Mouse (Mus musculus) T-cell, adult 2 months (primary cell): ENCODE measurements around the gene Ralgps1.

Experiments
- DNase-seq: peaks from one replicate; pipeline ENCODE4 v3.0.0; 2022; ENCODE audit warnings: low spot score

The Ralgps1 gene

DNA sequence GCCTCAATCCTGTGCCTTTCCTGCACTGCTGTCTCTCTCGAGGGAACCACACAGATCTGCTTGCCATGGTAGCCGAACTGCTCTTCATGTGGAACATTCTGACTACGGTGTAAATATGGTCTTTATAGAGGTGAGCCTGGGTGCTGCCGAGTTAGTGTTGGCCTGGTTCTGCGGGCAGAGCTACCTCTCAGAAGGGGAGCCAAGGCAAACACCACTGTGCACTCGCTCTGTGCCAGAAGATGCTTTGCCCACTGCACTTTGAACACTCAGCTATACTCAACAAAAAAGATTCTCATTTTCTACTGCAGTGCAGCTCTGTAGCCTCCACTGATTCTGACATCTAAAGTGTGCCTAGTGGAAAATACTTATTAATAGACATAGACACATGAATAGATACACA, 133.7 kb downstream of the Ralgps1 start:
- DNase-seq = no peak

DNA sequence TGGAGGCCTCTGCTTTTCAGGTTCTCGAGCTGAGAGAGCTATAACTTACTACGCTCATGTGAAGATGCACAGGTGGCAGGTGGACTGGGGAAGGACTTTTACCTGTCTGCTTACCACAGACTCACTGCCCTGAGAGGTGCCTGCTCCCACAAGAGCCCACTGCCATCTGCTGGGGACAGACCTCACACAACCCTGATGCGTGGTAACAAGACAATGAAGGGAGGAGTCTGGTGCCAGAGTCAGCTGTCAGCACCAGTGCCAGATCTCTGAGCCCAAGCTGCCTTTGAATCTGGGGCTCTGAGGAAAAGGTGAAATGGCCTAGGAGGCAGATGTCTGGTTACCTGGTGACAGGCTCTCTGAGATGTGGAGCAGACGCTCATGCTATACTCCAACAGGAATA, 136.4 kb downstream of the Ralgps1 start:
- DNase-seq = no peak

DNA sequence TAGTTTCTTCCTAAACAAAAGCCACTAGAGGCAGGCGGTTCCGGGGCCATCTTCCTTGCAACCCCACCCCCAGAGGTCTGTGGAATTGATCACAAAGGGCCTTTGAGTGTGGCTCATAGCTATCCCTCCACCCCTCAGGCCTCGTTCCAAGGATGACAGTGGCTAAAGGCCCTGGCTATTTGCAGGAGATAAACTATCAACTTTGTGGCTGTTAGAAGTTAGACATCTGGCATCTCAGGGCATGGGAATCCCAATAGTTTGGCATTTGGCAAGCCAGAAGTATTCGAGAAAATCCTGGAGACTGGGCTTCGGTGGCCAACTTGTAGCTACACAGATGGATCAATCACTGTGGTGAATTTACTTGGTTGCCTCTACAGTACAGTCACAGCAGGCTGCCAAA, 137.4 kb downstream of the Ralgps1 start:
- no peak for DNase-seq

DNA sequence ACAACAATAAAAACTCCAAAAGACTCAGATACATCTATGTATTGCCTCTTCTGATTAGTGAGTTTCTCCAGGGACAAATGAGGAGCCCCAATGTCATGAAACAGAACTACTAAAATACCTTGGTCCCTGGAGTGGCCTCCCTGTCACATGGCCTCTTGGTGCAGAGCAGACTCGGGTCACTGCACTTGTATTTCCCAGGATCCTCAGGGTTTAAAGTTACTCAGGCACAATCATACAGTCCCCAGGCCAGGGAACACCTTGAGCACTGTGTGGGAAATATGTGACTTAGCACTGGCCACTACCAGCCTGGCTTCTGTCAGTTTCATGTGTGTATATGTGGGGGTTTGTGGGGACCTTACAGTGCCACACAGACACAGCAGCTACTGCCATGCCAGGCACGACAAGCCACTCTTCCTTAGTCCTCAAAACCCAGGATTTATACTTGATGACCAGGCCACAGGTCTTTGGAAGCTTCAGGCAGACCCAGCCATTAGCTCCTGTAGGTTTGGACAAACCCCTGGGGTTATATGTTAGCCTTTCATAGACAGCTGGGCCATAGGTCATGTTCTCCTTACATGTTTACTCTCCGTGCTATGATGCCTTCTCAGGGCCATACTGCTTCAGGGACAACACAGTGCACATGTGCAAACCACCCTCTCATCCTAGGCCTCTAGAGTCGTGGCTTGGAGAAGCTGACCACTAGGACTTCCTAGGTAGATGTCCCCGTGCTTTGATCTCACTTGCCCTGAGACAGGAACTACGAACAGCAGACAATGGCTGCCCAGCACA, 138.3 kb downstream of the Ralgps1 start:
- DNase-seq = no peak

DNA sequence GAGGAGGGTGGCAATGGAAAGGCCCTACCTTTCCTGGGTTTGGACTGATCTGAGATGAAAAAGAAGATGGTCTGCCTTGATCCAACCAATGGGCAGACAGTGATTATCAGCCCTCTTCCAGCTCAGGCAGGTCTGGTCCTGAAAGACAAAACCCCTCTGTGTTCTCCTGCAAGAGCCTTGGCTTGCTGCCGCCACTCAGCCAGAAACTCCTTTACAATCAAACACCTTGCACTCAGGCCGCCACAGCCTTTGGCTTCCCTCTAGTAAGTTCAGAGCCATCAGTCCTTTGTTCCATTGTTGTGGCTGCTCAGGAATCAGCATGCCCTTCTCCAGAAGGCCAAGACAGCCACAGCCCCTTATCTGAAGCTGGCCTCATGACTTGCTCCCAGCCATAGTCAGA, 139.5 kb downstream of the Ralgps1 start:
- no peak for DNase-seq

DNA sequence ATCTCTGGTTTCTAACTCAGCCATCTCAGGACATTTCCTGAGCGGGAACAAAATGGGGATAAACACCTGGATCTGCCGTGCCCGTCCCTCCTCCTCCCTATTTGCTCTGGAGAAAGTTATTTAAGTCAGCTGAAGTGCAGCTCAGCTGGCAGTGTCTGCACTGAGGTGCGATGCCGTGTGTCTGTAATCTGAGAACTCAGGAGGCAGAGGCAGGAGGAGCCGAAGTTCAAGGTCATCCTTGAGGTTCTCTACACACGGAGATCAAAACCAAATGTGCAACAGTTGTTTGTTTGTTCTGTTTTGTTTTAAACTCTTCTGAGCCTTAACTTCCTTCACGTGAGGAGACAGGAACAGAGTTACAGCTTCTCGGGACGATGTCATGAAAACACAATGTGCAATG, 140.6 kb downstream of the Ralgps1 start:
- DNase-seq = no peak

DNA sequence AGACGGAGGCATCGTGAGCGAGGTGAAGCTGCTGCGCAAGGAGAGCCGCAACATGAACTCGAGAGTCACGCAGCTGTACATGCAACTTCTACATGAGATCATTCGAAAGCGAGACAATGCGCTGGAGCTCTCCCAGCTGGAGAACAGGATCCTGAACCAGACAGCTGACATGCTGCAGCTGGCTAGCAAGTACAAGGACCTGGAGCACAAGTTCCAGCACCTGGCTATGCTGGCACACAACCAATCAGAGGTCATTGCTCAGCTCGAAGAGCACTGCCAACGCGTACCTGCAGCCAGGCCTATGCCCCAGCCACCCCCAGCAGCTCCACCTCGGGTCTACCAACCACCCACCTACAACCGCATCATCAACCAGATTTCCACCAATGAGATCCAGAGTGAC, 142.7 kb downstream of the Ralgps1 start:
- DNase-seq = no peak

DNA sequence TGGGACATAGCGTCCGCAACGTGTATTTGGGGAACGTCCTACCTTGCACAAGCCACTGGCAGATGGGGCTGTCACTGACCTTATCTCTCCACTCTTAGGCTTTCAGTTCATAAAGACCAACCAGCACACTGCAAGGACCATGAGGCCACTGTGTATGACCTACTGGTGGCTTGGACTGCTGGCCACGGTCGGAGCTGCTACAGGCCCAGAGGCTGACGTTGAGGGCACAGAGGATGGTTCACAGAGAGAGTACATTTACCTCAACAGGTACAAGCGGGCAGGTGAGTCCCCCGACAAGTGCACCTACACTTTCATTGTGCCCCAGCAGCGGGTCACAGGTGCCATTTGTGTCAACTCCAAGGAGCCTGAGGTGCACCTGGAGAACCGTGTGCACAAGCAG, 143.2 kb downstream of the Ralgps1 start:
- DNase-seq = no peak

DNA sequence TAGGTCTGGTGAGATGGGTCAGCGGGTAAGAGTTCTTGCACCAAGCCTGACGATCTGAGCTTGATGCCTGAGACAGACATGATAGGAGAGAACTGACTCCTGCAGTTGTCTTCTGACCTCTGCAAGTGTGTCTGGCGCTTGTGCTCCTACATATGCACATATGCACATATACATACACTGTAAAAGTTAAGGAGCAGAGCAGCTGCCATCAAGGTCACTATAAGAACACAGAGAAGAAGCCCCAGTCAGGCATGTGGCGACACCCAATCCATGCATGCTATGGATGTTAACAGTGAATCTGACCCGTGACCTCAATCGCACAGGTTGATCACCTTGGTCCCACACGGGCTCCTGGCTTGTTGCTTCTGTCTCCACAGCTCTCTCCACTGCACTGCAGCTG, 145.4 kb downstream of the Ralgps1 start:
- no peak for DNase-seq

DNA sequence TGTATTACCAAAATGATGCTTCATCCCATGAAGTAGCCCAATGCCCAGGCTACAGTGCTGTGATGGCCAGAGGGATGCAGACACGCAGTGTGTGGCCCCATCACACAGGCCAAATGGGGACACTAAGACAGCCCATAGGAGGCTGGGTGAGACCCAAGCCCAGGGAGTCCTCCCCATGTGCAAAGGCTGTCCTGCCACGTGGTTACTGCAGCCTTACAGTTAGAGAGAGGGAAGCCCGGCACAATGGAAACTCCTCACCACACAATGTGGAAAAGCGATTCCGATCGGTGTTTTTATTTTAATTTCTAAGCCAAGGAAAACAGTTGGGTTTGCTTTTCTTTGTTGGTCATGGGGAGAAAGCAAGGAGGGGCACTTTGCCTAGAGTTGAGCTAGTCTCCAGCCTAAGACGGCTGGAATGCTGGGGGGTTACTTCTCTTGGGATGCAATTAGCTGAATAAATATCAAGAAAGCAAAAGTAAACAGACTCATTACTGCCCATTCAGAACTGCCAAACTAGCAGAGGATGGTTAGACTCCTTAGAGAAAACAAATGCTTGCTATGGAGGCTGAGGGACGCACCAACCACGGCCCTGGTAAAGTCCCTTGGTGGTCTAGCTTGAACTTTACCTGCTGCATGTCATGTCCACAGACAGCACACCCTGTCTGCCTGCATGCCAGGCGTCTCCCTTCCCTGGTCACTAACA, 147.5 kb downstream of the Ralgps1 start:
- DNase-seq = no peak

DNA sequence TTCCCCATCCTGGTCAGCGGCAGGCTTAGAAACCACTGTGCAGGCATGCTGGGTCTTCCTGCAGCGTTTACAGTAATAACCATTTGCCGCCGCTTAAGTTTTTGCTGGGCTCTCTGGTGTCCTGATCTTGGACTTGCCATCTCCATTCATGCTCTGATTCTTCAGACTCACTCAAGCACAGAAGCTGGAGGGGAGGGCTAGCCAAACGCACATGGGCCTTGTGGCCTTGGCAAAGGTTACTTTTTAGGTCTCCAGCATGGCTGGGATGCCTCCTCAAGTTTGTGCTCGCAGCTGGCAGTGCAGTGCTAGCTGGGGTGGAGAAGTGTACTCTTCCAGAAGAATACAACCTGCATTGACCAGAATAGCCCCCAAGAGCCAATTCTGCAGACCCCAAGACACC, 148.8 kb downstream of the Ralgps1 start:
- no peak for DNase-seq

DNA sequence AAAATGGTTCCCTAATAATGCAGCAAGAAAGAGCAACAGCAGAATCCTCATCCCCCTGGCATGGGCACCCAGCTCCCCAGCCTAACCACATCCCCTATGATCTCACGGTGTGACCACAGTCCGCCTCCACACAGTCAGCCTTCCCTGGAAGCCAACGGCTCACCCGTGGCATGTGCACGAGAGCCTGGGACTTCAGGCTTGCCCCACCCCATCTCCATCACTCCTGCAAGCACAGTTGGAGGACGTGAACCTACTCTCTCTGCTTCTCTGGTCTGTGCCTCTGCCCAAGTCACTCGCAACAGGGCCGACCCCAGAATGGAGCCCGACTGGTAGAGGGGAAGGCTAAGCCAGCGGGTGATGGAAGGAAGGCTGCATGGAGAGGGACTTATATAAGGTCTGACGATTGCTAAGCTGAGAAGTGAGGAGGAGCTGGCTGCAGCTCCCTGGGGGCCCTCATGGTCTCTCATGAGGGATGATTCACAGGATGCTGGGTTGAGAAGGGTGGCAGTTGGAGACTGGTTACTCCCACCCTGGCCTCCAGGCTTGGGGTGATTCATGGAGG, 149.9 kb downstream of the Ralgps1 start:
- DNase-seq = no peak

DNA sequence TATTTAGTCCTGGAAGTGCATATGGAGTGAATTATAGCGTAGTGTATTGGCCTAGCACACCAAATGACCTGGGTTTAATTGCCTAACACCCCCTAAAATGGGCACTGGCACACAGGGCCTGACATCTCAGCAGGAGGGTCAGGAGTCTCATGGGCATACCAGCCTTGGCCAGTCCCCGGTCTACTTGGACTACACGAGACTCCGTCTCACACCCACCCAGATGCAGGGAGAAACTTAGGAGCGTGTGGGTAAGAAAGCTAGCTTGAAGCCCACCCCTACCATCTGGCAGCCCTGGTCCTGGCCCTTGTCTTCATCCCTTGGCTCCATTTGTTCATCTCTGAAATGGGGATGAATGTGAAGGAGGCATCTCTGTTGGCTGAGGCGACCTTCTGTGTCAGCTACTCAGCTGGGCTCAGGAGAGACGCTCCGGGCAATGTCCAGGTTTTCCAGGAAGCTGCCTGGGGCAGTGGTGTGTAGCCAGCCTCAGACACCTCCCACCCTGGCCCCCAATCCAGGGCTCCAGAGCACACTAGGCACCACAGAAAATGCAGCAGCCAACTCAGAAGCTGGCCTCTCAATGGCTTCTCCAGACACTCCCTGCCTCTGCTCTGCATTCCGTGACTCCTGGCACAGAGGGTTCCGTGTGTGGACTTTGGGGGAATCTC, 150.5 kb downstream of the Ralgps1 start:
- DNase-seq = no peak

DNA sequence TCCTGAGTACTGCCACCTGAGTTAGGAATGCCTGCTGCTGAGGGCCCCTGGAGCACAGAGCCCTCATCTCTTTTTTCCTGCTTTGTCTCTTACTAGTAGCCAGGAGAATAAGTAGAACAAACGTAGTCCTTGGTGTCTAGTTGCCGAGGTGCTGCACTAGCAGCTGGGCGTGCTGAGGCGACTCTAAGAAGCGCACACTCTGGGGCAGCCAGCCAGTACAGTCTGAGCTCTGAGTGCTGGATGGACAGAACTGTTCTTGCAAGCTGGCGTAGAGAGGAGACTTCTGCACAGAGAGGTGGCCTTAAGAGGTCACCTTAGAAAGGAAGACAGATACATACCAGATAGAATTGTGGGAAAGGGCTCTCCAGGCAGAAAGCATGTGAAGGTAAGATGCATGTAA, 151.0 kb downstream of the Ralgps1 start:
- no peak for DNase-seq

DNA sequence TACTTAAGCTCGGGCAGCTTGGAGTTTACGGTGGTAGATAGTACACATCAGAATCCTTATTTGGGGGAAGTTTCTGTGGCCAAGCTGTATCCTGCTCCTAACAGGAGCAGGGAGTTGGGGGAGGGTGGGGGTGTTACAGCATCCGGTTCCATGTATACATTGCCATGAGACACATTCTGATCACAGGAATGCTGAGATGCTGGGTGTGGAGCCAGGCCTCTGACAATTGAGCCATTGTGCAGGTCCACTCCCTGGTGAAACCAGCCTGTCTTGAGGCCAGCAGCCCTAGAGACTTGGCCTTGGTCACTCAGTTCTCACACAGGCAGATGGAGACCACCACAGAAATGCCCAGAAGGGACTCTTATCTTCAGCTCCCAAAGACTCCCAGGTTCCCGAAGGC, 151.6 kb downstream of the Ralgps1 start:
- DNase-seq = no peak

DNA sequence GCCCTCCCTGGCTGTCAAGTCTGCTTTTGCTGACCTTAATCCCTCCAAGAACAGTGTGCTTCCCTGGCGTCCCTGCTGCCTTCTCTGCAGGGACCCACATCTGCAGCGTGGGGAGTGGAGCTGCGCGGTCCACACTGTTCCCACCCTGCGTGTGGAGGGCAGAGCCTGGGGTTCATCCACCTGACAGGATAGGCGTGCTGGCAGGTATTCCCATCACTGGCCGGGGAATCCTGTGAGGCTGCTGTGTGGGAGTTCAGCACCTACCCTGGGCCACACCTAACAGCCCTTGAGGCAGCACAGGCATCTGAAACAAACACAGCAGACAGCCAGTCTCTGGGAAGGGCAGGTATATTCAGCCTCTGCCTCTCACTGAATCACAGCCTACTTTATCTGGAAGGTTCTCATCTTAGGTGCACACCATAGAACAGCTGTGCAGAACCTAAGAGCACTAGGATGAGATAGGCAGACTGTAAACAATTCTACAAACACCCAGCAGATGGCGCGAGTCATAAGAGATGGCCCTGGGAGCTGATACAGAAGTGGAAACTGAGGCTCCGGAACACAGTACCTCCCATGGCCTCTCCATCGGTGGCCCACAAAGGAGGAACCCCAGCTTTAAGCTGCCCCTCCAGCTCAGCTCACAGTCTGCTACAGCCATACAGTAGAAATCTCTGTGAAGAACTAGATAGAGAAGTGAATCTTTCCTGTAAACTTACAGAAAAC, 152.2 kb downstream of the Ralgps1 start:
- no peak for DNase-seq

DNA sequence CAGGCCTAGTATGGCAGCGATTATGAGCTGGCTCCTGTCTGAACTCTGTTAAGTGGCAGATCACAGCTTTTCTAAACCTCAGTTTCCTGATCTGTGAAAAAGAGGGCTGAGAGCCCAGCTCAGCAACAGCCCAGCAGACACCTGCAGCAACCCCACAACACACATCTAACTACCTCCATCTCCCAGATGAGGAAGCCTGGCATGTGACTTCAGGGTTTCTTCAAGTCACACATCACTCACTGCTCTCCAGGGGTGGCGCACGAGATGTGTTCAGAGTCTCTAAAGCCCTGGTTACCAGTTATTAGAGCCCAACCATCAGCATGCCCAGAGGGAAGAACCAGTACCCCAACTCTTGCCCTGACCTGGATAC, 153.9 kb downstream of the Ralgps1 start:
- DNase-seq = no peak

DNA sequence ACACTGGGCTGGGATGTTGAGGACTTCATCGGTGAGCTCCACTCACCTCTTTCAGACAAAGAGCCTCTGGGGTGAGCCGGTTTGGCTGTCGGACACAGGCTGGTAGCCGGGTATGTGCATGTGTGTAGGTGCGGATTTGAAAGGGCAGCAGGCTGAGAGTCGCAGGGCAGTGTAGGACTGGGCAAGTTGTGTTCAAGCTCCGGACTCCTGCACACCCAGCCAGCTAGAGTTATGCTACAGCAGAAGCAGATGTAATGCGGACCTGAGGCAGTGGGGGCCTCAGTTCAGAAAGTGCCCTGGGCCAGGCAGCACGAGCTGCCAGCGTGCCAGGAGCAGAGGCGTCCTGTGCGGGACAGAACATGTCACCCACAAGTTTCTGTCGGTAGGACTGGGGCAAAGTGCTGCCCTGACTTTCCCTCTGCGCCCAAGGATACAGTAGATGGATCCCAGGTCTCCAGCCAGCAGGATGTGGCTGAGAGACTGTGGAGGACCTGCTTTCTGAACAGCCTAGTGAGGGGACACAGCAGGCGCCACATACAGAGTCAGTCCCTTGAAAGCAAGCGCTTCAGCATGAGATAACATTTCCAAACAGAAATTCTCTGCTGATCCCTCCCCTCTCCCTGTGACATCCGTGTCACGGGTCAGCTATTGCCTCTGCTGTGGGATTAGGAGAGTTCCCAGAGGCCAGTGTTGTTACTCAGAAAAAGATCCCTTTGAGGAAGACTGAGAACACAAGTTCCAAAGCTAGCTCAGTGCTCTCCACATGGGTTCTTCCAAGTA, 154.5 kb downstream of the Ralgps1 start:
- DNase-seq = no peak

DNA sequence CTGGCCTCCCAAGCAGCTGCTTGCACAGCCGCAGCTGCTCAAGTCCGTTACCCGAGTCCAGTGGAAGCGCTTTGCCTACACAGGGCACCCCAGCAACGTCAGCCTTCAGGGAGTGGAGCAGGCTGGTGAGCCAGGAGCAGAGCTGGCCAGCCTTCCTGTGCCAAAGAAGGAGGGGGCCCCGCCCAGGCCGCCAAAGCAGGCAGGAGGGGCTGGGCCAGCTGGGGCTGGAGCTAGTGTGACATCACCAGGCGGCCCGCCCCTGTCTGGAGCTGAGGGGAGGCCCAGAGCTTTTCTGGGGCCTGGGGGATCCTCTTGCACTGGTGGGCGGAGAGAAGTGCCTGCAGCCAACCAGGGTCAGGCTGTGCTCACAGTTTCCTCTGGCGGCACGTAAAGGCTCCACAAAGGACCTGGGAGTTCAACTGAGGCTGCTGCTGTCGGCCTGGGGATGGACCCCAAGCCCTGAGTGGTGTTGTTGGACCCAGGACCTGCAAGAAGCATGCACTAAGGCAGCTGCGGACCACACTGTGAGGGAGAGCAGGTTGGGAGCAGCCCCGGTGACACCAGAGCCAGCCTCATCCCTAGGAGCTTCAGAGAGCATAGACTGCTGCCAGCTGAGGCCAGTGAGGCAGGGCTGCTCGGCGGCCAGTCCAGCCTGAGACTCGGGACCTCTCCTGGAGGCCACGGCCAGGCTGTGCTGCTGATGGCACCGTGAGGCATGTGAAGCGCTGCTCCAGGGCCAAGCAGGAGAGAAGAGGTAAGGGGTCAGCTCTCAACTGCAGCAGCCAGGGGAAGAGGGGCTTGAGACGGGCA, 155.4 kb downstream of the Ralgps1 start, which contains the start of gene Angptl2:
Gene Angptl2 (plus strand): TSS at position 370 of the 810 bp plus-strand sequence.
- peak; percentile 60 for DNase-seq

DNA sequence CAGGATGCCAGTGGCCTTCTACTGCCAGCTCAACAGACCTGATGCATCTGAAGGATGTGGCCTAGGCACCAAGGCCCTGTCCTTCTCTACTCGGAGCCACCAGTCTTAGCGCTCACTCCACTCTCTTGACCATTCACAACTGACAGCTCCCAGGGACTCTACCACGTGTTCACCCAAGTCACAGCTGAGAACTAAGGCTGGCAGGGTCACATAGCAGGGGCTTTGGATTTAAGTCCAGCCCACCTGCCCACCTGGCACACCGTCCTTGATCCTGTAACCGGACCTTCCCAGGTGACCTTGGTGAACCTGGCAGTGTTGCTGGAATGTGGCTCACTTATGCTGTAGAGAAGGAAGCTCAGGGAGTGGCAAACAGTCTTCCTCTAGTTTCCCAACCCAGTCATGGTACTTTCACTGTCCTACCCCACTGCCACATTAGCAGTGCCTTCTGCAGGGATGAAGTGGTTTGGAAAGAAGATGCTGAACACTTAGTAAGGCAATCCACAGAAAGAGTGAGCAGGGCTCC, 156.0 kb downstream of the Ralgps1 start:
- DNase-seq = no peak
